Mouse (Mus musculus): ENCODE measurements around the gene Psg28.
"Not testable (repeated sequence)": the region's sequence is repeated elsewhere in the genome, so short reads cannot be mapped to it uniquely, and the experiment has no call there.

Psg28 gene

GRCm38 (mm10) chr7:18431941-18432340 is at the start of gene Psg28:
Gene Psg28 (minus strand): TSS chr7:18432041.
- not testable (repeated sequence) for H3K9me3 ChIP-seq (ENCODE audit: low read length); H3K36me3 ChIP-seq (ENCODE audit: insufficient read depth, low read length); H3K4me3 ChIP-seq (replicated peaks; ENCODE audit: low read length); H3K4me1 ChIP-seq (replicated peaks; ENCODE audit: low read depth, low read length); H3K27me3 ChIP-seq (ENCODE audit: insufficient read depth, low read length)

GRCm38 (mm10) chr7:18403407-18403806 is 28.4 kb downstream of the Psg28 start:
- TF ChIP-seq POU5F1 (IDR thresholded peaks at IDR 0.05; ENCODE audit: borderline replicate concordance, low read length): no peak
- no peak for TF ChIP-seq NANOG (IDR thresholded peaks at IDR 0.05; ENCODE audit: borderline replicate concordance, low read length)
- Histone ChIP-seq H3K4me3 (replicated peaks; ENCODE audit: low read length) (no peak overlapping the region), H3K4me1 (replicated peaks; ENCODE audit: low read depth, low read length) (no peaks in the 10 kb centered on the region), H3K36me3 (ENCODE audit: insufficient read depth, low read length) (no peaks in the 10 kb centered on the region), H3K27me3 (ENCODE audit: insufficient read depth, low read length) (no peaks in the 10 kb centered on the region), H3K9me3 (ENCODE audit: low read length) (no peaks in the 10 kb centered on the region)

GRCm38 (mm10) chr7:18402527-18403237 is 29.2 kb downstream of the Psg28 start:
- TF ChIP-seq NANOG (IDR thresholded peaks at IDR 0.05; ENCODE audit: borderline replicate concordance, low read length): no peak
- TF ChIP-seq POU5F1 (IDR thresholded peaks at IDR 0.05; ENCODE audit: borderline replicate concordance, low read length): no peak
- TF ChIP-seq CTCF (conservative IDR thresholded peaks at IDR 0.05; ENCODE audit: low read length): no peak
- Histone ChIP-seq H3K4me1 (replicated peaks; ENCODE audit: low read depth, low read length) (no peaks in the 10 kb centered on the region), H3K9me3 (ENCODE audit: low read length) (no peaks in the 10 kb centered on the region), H3K27me3 (ENCODE audit: insufficient read depth, low read length) (no peaks in the 10 kb centered on the region), H3K36me3 (ENCODE audit: insufficient read depth, low read length) (no peaks in the 10 kb centered on the region), H3K4me3 (replicated peaks; ENCODE audit: low read length) (no peak overlapping the region)

- H3K27me3 ChIP-seq (ENCODE audit: insufficient read depth, low read length); H3K4me3 ChIP-seq (replicated peaks; ENCODE audit: low read length); H3K4me1 ChIP-seq (replicated peaks; ENCODE audit: low read depth, low read length); H3K36me3 ChIP-seq (ENCODE audit: insufficient read depth, low read length): not testable (repeated sequence)
- peaks cover 30% of the 10 kb centered on the region for H3K9me3 ChIP-seq (ENCODE audit: low read length)
Observed at GRCm38 (mm10) chr7:18391483-18391882, 40.4 kb downstream of the Psg28 start.

- Histone ChIP-seq H3K4me3 (replicated peaks; ENCODE audit: low read length) (no peak overlapping the region), H3K27me3 (ENCODE audit: insufficient read depth, low read length) (no peaks in the 10 kb centered on the region), H3K4me1 (replicated peaks; ENCODE audit: low read depth, low read length) (no peaks in the 10 kb centered on the region), H3K9me3 (ENCODE audit: low read length) (peaks cover 63% of the 10 kb centered on the region), H3K36me3 (ENCODE audit: insufficient read depth, low read length) (no peaks in the 10 kb centered on the region)
- TF ChIP-seq POU5F1 (IDR thresholded peaks at IDR 0.05; ENCODE audit: borderline replicate concordance, low read length) (no peak), NANOG (IDR thresholded peaks at IDR 0.05; ENCODE audit: borderline replicate concordance, low read length) (no peak), CTCF (conservative IDR thresholded peaks at IDR 0.05; ENCODE audit: low read length) (no peak)
Observed at GRCm38 (mm10) chr7:18378295-18378694, 53.5 kb downstream of the Psg28 start.
